Mouse (Mus musculus): ENCODE data around the gene Gm10277.

DNA sequence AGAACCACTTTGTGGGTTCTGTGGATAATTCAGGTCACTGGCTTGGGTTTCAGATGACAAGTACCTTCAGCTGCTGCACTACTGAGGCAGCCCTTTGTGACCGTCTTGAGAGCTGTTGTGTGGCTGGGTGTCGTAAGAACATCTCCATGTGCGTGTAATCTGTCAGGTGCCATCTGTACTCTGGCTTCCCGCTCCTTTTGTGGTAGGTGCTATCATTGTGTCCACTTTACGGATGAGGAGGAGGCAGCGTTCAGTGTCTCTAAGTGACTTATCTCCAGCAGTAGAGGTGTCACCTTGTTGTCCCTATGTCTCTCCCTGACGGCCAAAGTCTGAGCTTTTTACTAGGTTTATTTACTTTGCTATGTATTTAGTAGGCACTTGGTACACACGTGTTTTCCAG lies 17.2 kb downstream of the Gm10277 start:
- TF ChIP-seq CTCF (IDR thresholded peaks at IDR 0.05; ENCODE audit: control insufficient read depth, insufficient read depth, insufficient read length), result no peak
- TF ChIP-seq FOSL1 (IDR thresholded peaks at IDR 0.05; ENCODE audit: insufficient read depth, low read length, poor library complexity, severe bottlenecking), result no peak
- no peak for TF ChIP-seq MAX (IDR thresholded peaks at IDR 0.05)
